ENCODE assay signal across 21 mouse cellular contexts in genomic region chr4:129108624-129109023, GRCm38 (mm10). TPM values are rescaled to one million over a fixed set of nuclear protein-coding genes. Genes with fewer than 3 reads are reported as not detected.
"Had no signal": no experiment of that assay in that cellular context is flagged by ENCODE, and none has a peak within 500 bp of the region (broad histone marks: within the 10 kb centered on the region; RNA-seq: fewer than 3 reads in every experiment).

No protein-coding gene starts in this region.

- H3K36me3 ChIP-seq: limb, embryonic 10.5 days; limb, embryonic 13.5 days; liver, embryonic 12.5 days; liver, embryonic 15.5 days; lung, embryonic 15.5 days; midbrain, embryonic 10.5 days; midbrain, embryonic 13.5 days had no signal

- H3K4me2 ChIP-seq: limb, embryonic 13.5 days; liver, embryonic 12.5 days; liver, embryonic 15.5 days; lung, embryonic 15.5 days; midbrain, embryonic 13.5 days had no signal

- H3K9me3 ChIP-seq: limb, embryonic 10.5 days; limb, embryonic 13.5 days; liver, embryonic 12.5 days; liver, embryonic 15.5 days; lung, embryonic 15.5 days; midbrain, embryonic 10.5 days; midbrain, embryonic 13.5 days had no signal

- H3K27ac ChIP-seq: layer of hippocampus, adult 2 months; limb, embryonic 10.5 days; limb, embryonic 13.5 days; liver, embryonic 12.5 days; liver, embryonic 15.5 days; lung, embryonic 15.5 days; midbrain, embryonic 10.5 days; midbrain, embryonic 13.5 days; stomach, postnatal 0 days had no signal

- H3K9ac ChIP-seq: limb, embryonic 13.5 days; liver, embryonic 12.5 days; liver, embryonic 15.5 days; lung, embryonic 15.5 days; midbrain, embryonic 13.5 days had no signal

- DNase-seq: kidney, adult 11 months; layer of hippocampus, adult 9-11 months; liver; lung, adult 18-20 months; lung, postnatal 10 days; lung, postnatal 36 days; thymus, adult 2 months; thymus, postnatal 14 days; thymus, postnatal 4 days had no signal

- ATAC-seq: liver, embryonic 12.5 days; midbrain, embryonic 13.5 days; midbrain, embryonic 16.5 days had no signal

- H3K4me3 ChIP-seq: layer of hippocampus, adult 2 months; limb, embryonic 10.5 days; limb, embryonic 13.5 days; liver, embryonic 12.5 days; liver, embryonic 15.5 days; lung, embryonic 15.5 days; megakaryocyte, embryonic 14.5 days; midbrain, embryonic 10.5 days; midbrain, embryonic 13.5 days had no signal

RNA-seq across cellular contexts. Expression of gene Tmem54, which starts 3.3 kb away (rescaled TPM):
- polyA plus RNA-seq: midbrain, embryonic 13.5 days; midbrain, embryonic 16.5 days; neural tube, embryonic 14.5 days had no signal
